Mouse (Mus musculus) gonadal fat pad, adult 2 months (tissue): ENCODE measurements around the gene Fam234b. TPM values are rescaled to one million over a fixed set of nuclear protein-coding genes. Genes with fewer than 3 reads are reported as not detected.
A peak's percentile ranks its signal among the peaks of the same experiment; 100 is the strongest.

ENCODE experiments used
- DNase-seq: peaks from one replicate; pipeline ENCODE4 v3.0.0-alpha.2; 2012; ENCODE audit warnings: low read depth
- polyA plus RNA-seq: library from polyadenylated mRNA; depleted of rRNA; stranded (reverse); fragments of >200 nt; gene quantifications from 2 replicates; pipeline ENCODE4 v1.2.3, GENCODE M21; 2012; rRNA removed

The Fam234b gene
- polyA plus RNA-seq = 16.7 and 18.9 TPM in 2 replicates

DNA sequence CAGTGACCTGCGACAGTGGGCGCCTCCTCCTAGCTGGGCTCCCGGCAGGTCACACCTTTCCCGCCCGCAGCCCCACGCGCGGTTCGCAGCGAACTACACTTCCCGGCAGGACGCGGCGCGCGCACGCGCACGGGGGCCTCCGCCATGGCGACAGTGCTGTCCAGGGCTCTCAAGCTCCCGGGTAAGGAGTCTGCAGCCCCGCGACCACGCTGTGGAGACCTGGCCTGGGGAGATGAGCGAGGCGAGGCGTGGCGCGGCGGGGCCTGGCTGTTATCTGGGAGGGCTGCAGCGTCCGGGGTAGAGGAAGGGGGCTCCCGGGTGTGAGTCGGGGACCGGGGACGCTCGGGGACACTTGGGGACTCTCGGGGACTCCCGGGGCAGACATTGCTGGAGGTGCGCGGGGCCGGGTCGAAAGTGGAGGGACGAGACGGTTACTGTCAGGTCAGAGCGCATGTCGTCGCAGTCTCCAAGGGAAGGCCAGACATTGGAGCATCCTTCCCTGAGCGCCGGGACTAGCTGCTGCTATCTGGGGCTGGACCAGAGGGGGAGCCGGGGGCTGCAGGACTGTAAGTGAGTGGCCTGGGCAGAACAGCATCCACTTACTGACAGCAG, at the start of gene Fam234b, which contains the start of gene Hebp1:
Gene Fam234b (plus strand): TSS at position 57 of the 612 bp plus-strand sequence.
Gene Hebp1 (minus strand): TSS at position 102 of the 612 bp plus-strand sequence.
- no peak for DNase-seq

DNA sequence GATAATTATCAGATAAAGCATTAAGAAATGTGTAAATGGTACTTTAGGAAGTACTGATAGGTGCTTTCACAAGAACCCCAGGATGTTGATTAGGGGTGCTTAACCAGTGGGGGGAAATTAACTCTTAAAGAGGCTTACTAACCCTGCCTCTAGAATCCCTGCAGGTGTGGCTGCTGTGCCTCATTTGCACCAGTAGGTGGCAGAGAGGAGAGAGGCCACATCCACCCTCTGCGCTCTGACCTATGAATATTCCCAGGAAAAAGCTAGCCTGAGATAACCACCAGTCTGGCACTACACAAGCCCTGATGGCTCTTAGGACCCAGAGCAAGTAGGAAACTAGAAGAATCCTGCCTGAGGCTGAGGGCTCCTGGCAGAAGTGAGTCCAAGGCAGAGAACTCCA, 49.3 kb upstream of the Fam234b start:
- DNase-seq = no peak

DNA sequence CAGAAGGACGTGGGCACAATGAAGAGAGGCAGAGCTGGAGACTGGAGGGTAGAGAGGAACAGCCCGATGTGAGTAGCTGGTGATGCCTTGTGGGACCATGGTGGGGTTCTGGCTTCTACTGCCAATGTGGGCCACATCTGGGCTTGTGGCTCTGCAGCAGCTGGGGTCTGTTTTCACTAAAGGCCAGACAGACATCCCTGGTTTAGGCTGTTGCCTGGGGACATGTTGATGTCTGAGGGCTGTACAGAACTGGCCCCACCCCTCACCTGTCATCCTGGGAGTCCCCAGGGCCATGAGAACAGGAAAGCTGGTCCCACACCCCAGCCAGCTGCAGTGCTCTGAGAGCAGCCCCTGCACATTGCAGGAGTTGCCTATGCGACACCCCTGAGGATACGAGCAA, 48.6 kb upstream of the Fam234b start:
- DNase-seq = no peak

DNA sequence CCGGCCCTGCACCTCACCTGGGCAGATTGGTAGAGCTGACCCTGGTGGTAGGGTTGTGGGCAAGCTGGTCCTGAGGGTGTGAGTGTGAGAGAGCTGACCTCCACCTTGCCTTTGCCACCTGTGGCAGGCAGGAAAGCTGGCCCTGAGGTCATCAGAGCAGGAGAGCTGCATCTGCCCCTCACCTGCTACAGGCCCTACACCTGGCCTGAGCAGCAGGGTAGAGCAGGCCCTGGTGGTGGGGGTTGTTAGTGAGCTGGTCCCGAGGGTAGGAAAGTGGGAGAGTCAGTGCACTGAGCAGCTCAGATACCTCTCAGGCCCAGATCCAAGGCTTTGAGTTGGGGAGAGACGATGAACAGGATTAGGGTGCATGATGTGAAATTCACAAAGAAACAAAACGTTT, 48.1 kb upstream of the Fam234b start:
- DNase-seq = no peak

DNA sequence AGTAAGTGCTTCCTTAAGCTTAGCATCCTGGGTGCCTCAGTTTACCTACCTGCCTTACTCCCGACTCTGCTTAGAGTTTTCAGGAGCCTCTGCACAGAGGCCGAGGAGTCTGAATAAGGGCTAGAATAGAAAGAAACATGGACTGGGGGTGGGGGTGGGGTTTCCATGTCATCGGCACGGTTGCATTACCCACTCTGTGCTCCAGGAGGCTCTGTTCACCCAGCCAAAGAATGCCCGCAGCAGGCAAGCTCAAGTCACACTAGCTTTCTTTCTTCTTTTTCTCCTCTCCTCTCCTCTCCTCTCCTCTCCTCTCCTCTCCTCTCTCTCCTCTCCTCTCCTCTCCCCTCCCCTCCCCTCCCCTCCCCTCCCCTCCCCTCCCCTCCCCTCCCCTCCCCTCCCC, 47.5 kb upstream of the Fam234b start:
- DNase-seq = no peak

DNA sequence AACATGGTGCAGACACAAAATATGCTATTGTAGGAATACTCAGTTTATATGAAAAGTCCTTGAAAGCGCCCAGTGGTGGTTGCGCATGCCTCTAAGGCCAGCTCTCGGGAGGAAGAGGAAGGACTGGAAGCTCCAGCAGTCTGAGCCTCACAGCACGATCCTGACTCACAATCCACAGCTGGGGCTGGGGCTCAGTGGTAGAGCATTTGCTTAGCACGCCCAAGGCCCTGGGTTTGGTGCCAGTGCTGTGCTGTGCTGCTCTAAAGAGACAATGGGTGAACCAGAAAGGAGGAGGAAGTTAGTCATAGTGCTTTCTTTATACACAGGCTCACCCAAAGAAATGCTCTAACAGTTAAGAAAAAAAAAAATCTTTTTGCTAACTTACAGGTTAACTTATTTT, 44.1 kb upstream of the Fam234b start:
- no peak for DNase-seq

DNA sequence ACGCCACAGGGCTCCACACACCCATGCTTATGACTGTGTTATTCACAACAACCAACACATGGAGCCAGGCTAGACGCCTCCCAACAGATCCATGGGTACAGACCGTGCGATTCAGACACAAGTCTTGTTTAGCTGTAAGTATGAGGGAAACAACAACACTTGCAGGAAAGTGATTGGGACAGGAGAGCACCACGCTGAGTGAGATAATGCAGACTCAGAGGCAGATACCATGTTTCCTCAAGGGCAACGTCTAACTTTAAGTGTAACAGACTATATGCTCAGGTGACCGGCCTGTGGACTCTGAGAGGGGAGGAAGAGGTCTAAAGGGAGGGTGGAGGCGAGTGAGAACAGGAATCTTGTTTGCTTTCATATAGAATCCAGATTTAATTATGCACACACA, 41.2 kb upstream of the Fam234b start:
- no peak for DNase-seq

DNA sequence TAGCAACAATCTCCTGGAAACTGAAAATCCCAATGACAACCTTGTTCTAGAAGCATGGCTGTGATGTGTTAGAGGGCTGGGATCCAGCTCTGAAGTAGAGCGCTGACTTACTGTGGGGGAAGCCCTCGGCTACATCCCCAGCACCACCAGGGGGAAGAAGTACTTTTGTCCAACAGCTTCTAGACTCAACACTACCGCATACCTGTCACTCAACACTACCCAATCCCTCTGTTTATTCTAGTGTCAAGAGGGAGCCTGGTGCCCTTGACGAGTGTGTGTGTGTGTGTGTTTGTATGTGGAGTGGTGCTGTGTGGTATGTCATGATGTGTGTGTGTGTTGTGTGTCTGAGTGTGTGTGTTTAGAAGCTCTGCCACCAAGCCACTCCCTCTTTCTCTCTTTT, 40.3 kb upstream of the Fam234b start:
- DNase-seq = no peak

DNA sequence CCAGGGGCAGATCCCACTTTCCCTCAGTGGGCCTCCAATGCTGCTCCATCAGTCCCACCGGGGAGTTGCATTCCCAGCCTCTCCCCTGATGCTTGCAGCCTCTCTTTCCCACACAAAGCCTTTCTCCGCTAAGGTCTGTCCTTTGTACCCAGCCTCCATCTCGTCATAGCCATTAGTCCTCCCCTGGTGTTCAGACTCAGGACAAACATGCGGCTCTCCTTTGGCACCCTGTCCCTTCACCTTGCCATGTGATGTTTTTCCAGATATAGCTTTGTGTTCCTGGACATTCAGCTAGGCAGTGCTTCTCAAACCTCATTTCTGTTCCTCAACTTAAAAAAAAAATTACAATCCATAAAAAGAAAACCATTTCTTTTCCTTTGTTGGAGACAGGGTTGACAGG, 39.3 kb upstream of the Fam234b start:
- DNase-seq = no peak

DNA sequence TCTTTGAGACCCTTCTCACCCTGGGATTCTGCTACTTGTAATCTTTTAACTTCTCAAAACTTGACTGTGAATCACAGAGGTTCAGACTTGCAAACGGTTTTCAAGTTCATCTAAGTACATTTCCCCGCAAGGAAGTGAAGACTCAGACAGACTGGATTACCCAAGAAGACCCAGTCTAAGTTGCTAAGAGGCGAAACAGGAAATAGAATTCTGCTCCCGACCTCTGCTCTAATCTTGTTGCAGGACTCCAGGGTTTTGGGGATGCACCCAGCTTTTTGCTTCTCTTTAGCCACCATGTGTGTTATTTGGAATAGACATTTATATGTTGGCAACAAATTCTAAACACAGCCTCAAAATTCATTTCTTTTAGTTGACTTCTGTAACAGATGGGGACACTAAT, 36.4 kb upstream of the Fam234b start:
- DNase-seq = no peak

DNA sequence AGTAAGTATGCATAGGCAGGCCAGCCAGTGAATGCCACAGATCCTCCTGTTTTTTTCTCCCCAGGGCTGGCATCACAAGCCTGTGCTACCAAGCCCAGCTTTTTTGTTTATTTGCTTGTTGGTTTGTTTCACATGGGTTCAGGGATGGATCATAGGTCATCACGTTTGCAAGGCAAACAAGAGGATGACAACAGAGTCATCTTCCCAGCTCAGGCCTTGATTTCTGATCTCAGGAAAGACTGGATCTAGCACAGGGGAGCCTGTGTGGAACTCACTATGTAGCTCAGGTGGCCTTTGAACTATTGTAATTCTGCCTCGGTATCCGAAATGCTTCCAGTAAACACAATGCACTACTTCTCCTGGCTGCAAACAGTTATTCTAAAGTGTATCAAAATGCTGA, 35.5 kb upstream of the Fam234b start:
- DNase-seq = no peak

DNA sequence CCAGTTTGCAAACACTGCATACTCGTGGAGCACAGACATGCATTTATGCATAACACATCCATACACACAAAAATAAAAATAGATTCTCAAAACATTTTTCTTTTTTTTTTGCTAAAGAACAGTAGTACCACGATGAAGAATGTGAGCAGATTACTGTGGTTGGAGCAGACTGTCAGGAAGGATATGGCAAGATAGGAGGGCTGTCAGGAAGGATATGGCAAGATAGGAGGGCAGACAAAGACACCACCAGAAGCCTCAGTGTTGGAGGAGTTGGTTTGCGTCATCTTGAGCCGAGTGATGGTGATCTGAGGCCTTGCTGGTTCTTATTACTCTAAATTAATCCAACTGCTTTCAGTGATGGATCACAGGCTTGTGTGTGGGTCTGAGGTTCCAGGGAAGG, 34.9 kb upstream of the Fam234b start:
- DNase-seq = no peak

DNA sequence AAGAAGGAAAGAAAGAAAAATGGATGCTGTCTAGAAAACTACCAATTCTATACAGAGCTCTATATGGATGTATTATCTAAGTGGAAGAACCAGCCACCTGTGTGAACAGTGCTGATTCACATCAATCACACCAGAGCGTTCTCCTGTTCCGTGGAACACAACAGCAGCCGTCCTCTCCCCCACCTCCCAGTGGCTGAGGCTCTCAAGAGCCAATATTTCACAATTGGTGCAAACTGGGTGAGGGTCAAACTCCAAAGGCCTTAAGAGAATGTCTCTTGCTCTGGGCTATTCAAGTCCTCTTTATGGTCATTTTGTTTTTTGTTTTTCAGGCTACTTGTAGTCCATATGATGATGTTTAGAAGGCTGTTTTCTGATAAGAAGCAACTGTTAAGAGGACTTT, 32.6 kb upstream of the Fam234b start:
- DNase-seq = no peak

DNA sequence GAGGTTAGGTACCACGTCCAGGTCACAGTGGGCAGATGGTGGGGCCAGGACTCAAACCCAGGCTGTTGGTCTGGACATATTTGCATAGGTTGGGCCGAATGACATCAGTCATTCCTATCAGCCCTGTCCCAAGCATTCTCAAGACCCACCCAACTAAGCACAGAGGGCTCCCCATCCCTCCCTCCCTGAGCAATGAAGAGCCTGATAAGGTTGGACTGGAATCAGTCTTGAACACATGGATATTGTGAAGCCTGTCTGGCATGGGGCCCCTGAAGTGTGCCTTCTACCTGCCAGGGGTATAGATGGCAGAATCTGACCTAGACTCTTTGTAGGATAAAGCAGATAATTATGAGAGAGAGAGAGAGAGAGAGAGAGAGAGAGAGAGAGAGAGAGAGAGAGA, 32.1 kb upstream of the Fam234b start:
- DNase-seq = no peak

DNA sequence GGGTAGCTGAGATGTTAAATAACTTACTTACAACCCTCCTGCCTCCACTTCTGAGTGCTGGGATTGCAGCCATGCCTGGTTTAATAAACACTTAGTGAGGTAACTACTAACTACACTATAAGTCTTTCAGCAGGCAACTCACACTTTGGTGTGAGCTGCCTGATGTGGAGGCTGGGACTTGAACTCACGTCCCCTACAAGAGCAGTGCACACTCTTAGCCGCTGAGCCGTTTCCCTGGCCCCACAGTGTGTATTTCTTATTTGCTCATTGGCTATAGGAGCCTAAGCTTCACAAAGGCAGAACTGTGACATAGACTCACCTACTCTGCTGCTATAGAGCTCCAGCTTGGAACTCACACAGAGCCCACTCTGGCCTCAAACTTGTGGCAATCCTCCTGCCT, 31.5 kb upstream of the Fam234b start:
- DNase-seq = no peak

DNA sequence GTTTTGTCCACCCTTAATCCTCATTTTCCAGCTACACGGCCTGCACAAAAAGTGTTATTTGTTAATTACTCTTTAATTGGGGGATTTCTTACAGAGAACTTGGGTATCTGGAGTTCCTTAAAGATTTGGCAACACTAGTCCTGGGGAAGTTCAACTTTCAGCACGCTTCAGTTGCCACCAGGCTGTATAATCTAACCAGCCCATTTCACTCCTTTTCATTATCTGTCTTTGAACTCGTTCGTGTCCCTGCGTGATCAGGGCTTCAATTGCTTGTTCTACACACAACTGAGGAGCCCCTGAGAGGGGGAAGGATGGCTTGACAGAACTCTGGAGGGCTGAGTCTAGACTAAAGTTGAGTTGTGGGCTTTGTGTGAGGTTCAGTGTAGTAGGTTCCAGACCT, 31.1 kb upstream of the Fam234b start:
- DNase-seq = no peak

DNA sequence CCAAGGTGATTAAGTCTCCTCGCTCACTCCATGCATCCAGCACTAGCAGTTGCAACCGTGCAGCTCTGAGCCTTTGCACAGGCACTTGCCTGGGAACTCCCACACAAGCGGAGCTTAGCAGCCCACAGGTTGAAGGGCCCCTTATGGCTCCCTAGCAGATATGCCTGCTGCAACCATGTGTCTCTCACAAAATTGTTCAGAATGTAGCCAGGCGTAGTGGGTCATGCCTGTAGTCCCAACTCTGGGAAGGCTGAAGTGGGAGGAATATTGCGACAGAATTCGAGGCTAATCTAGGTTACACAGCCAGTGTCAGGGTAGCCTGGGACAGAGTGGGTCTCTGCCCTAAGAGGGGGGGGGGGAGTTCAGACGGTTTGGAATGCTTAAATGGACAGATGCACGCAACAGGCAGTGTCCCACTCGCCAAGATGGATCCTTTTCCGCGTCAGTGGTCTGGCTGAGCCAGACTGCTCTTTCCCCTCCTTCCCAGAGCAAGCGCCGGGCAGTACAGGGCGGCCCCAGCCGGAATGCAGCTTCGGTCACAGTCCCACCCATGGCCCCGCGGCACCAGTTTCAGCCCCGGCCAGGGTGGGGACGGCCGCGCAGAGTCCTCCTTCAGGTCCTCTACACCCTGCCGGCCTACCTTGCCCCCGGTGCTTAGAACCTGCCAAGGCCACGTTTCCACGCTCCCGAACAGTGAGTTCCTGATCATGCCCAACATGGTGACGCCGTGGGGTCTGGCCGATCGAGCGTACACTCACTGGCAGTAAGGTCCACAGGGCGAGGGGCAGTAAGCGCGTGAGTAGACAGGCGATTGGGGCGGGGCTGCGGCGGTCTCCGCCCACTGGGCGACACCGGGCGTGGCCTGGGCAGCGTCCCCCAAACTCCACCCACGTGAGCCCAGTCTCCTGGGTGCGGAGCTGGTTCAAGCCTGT, 30.1 kb upstream of the Fam234b start:
- peak; percentile 20 for DNase-seq

DNA sequence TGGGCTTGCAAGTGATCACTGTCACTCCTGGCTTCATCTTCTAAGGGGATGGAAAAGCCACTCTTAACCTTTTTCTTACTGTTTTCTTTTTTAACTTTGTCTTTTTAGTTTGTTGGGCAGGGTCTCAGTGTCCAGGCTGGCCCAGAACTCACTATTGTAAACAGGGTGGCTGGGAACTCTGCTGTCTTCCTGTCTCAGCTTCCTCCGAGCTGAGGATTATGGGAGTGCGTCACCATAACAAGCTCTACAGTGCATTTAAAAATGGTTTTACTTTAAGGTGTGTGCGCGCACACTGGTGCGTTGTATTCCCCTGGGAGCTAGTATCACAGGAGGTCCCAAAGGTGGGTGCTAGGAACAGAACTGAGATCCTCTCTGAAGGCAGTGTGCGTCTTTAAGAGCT, 29.3 kb upstream of the Fam234b start:
- DNase-seq = no peak

DNA sequence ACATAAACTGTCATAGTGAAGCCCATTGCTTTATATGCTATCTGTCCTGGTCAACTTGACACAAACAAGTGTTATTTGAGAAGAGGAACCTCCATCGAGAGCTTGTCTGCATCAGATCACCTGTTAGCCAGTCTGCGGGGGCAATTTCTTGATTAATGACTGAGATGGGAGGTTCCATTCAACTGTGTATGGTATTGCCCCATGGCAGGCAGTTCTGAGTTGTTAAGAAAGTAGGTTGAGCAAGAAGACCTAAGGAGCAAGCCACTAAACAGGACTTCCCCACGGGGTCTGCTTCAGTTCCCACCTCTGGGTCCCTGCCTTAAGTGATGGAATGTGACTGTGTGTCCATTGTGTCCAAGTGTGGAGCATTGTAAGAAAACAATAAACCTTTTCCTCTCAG, 28.5 kb upstream of the Fam234b start:
- DNase-seq = no peak

DNA sequence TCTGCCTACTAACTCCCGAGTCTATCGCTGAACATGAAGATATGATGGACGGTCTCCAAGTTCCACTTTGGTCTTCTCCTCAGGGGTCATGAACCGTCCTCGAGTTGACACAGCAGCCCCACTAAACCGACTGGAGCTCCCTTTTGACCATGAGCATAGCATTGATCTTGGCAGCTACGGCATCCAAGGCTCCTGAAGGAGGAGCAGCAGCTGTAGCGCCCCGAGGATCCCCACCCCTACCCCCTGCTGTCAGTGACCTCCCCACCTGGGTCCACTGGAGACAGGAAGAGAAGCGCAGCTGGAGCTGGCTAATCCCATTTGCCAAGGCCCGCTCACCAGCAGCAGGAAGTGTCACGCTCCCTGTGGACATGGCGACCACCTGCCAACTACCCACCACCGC, 26.0 kb upstream of the Fam234b start:
- DNase-seq = no peak

DNA sequence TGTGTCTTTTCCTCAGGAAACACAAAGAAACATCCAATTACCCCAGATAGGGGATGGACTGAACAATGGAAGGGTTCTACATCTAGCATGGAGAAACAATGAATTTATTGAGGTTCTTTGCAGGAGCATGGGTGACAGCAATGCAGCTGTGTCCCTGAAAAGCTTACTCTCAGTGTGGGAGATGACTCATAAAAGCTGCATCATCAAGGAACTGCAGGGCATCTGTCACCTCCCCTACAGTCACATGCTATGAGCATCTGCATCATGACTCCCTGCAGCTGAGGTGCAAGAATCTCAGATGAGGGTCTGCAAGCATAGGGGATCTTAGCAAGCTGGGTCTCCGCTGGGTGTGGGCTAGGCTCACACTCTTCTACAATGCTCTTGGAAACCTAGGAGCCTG, 22.8 kb upstream of the Fam234b start:
- DNase-seq = no peak

DNA sequence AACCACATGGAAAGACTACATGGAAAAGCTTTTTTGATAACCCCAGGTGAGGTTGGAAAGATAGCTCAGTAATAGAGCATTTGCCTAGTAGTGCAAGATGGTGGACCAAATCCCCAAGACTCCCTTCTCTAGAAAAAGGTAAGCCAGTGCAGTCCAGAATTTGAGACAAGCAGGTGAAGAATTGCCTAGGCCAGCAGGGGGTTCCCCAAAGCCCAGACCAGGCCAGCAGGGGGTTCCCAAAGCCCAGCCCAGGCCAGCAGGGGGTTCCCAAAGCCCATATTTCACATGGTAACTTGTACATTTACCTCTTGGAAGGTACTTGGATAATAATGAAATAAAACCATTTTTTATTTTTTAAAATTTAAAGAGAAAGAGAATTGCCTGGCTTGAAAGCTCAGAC, 20.5 kb upstream of the Fam234b start:
- no peak for DNase-seq

DNA sequence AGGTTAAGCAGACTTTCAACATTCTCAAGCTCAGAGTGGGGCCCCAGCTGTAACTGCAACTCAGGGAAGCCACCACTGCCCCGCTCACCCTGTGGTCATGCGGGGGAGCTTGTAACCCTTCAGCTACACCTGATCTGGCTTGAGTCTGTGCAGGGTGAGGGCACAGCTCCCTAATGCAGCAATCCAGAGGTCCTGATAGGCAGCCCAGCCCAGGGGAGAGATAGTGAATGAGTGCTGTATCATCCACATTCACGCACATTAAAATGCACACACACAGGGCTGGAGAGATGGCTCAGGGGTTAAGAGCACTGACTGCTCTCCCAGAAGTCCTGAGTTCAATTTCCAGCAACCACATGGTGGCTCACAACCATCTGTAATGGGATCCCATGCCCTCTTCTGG, 19.2 kb upstream of the Fam234b start:
- no peak for DNase-seq
